Mouse (Mus musculus) spleen, adult 2 months (tissue): ENCODE measurements around the gene Slfn9. TPM values are rescaled to one million over a fixed set of nuclear protein-coding genes. Genes with fewer than 3 reads are reported as not detected.
A peak's percentile ranks its signal among the peaks of the same experiment; 100 is the strongest.
"Not testable (repeated sequence)": the region's sequence is repeated elsewhere in the genome, so short reads cannot be mapped to it uniquely, and the experiment has no call there.

ENCODE experiments used
- DNase-seq, 2 experiments: peaks; one replicate each; pipeline versions ENCODE4 v3.0.0 to v3.0.0-alpha.2; 2012 to 2021; ENCODE audit warnings: low spot score in 2 of 2, low read depth in 1 of 2
- H3K27ac ChIP-seq: fragments of 200-500 bp; 2 replicates; pipeline ENCODE4 v1.5.1; 2012; ENCODE audit warnings: low read length, inconsistent platforms; ENCODE audit not compliant: insufficient read depth
- H3K27me3 ChIP-seq: fragments of 200-500 bp; 2 replicates; pipeline ENCODE4 v1.6.1; 2012; ENCODE audit warnings: mild to moderate bottlenecking, moderate library complexity, low read length, inconsistent platforms; ENCODE audit not compliant: control insufficient read depth, insufficient read depth
- H3K36me3 ChIP-seq: fragments of 200-500 bp; 2 replicates; pipeline ENCODE4 v1.6.1; 2012; ENCODE audit warnings: mild to moderate bottlenecking, low read length, inconsistent platforms; ENCODE audit not compliant: control insufficient read depth, insufficient read depth
- H3K4me1 ChIP-seq: fragments of 200-500 bp; 2 replicates; pipeline ENCODE4 v1.6.1; 2011; ENCODE audit warnings: inconsistent platforms; ENCODE audit not compliant: control insufficient read depth, insufficient read depth, insufficient read length
- H3K4me3 ChIP-seq: fragments of 200-500 bp; 2 replicates; pipeline ENCODE4 v1.5.1; 2011; ENCODE audit warnings: mild to moderate bottlenecking, inconsistent platforms; ENCODE audit not compliant: insufficient read depth, insufficient read length; ENCODE audit errors: extremely low read depth
- CTCF ChIP-seq: fragments of 200-500 bp; IDR thresholded peaks from 2 replicates; pipeline ENCODE4 v1.5.1; 2011; ENCODE audit warnings: mild to moderate bottlenecking, inconsistent platforms; ENCODE audit not compliant: insufficient read depth, insufficient read length, insufficient replicate concordance; ENCODE audit errors: extremely low read depth
- POLR2A ChIP-seq: fragments of 200-500 bp; IDR thresholded peaks from 2 replicates; pipeline ENCODE4 v1.6.1; 2011; ENCODE audit warnings: low read depth, low read length, inconsistent platforms
- WGBS: fragments of 180-500 bp; shearing (Covaris S2); methylation state at CpG from one replicate; pipeline ENCODE4 v1.1.7; 2018; 5-methylcytosine and 5-hydroxymethylcytosine counted together
- polyA plus RNA-seq: library from polyadenylated mRNA; depleted of rRNA; stranded (reverse); fragments of >200 nt; gene quantifications from 2 replicates; pipeline ENCODE4 v1.2.3, GENCODE M21; 2012; rRNA removed

Gene Slfn9
- polyA plus RNA-seq, result 1.5 and 1.6 TPM in 2 replicates

DNA sequence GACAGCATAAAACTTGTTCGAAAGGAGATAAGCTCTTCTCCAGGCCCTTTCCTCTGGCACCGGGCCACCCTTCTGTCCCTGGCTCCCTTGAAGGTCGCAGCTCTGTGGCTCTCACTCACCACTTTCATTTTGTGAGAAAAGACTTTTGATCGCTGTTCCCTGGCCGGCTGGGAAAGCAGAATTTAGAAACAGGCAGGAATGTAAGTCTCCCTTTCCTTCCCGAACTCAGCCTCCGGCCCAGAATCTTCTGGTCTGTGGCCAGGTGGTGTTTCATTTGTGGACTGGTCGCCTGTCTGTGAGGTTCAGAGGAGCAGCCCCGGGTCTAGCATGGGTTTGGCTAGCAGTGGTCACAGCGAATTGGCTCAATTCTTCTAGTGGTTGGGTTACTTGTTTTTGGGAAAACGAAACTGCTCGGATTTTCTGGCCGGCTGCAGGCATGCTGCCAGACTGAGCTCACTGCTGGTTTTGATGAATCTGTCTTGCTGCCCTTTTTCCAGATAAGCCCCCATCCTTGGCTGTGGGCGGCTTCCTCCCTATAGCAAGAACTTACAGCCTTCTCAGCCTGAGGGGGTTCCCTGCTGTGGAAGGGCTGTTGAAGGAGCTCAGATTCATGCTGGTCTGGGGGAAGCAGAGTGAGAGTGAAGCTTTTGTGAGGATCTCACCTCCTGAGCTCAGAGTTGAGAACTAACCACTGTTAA, at the start of gene Slfn9:
Gene Slfn9, minus strand, starts transcription at position 362 of the 698 bp plus-strand sequence.
- Histone ChIP-seq H3K4me1 (peaks cover 8% of the 10 kb centered on the region; the same call in 1 of the 2 replicates), H3K27me3 (no peaks in the 10 kb centered on the region), H3K4me3 (peak within 1 kb of the TSS; percentile 66), H3K36me3 (no peaks in the 10 kb centered on the region), H3K27ac (peak within 1 kb of the TSS; percentile 68)
- no peak for DNase-seq
- 5% methylated on average over 14 of the region's 14 CpGs for WGBS
- TF ChIP-seq POLR2A (no peak), CTCF (no peak)

DNA sequence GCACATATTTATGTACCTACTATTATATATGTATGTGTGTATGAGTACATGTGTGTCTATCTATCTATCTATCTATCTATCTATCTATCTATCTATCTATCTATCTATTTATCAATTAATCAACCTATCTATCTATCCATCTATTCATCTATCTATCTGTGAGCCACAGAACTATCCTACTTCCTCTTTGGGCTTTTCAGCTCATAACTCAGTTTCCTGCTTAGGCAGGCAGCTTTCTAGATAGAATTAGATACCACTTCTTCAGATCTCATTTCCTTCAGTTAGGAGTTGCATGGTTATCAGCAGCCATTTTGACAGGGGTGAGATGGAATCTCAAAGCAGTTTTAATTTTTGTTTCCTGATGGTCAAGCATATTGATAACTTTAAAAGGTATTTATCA, 49.4 kb upstream of the Slfn9 start:
- Histone ChIP-seq H3K4me3 (no peak overlapping the region), H3K27ac (no peak overlapping the region), H3K36me3 (no peaks in the 10 kb centered on the region), H3K27me3 (no peaks in the 10 kb centered on the region), H3K4me1 (no peaks in the 10 kb centered on the region)
- TF ChIP-seq CTCF (no peak), POLR2A (no peak)
- no peak for DNase-seq

DNA sequence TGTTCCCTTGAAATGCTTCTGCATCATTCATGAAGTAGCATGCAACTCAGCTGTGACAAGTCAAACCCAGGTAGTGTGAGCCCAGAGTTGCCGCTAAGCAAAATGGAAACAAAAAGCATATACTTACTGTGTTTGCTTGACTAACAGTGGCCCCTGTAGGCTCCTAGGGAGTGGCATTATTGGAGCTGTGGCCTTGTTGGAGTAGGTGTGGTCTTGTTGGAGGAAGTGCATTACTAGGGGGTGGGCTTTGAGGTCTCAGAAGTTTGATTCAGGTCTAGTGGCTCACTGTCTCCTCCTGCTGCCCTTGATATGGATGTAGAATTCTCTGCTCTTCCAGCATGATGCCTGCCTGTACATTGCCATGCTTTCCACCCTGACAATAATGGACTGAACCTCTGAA, 48.7 kb upstream of the Slfn9 start:
- peak; percentile 23 to 61 for DNase-seq
- H3K27me3 ChIP-seq, result no peaks in the 10 kb centered on the region
- no peak for TF ChIP-seq POLR2A
- peak; percentile 23; the same call in 1 of the 2 replicates for TF ChIP-seq CTCF
- H3K4me3 ChIP-seq, result peak overlapping the region; percentile 53
- no peak overlapping the region for H3K27ac ChIP-seq
- WGBS, result 3% methylated on average over 1 of the region's 1 CpGs
- H3K4me1 ChIP-seq, result no peaks in the 10 kb centered on the region
- no peaks in the 10 kb centered on the region for H3K36me3 ChIP-seq

- 8% methylated on average over 19 of the region's 19 CpGs for WGBS
- no peaks in the 10 kb centered on the region for H3K36me3 ChIP-seq
- H3K4me1 ChIP-seq, result no peaks in the 10 kb centered on the region
- H3K27ac ChIP-seq, result peak overlapping the region; percentile 26; the same call in 1 of the 2 replicates
- no peak for DNase-seq
- peak overlapping the region; percentile 53 for H3K4me3 ChIP-seq
- no peaks in the 10 kb centered on the region for H3K27me3 ChIP-seq
- no peak for TF ChIP-seq POLR2A
- no peak for TF ChIP-seq CTCF
Measured at GRCm38 (mm10) chr11:83039796-83040195, 48.2 kb upstream of the Slfn9 start.

DNA sequence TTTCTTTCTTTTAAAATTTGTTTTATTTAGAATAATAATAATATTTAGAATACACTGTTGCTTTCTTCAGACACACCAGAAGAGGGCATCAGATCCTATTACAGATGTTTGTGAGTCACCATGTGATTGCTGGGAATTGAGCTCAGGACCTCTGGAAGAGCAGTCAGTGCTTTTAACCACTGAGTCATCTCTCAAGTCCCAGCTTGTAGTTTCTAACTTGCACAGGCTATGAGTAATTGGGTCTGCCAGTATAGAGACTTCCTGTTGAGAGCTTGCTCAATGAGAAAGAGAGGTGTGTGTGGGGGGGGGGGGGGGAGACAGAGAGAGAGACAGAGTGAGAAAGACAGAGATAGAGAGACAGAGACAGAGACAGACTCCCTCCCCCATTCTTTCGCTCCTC, 47.5 kb upstream of the Slfn9 start:
- TF ChIP-seq POLR2A (no peak), CTCF (no peak)
- 63% methylated on average over 1 of the region's 1 CpGs for WGBS
- no peak overlapping the region for H3K27ac ChIP-seq
- H3K36me3 ChIP-seq, result no peaks in the 10 kb centered on the region
- H3K27me3 ChIP-seq, result no peaks in the 10 kb centered on the region
- DNase-seq, result no peak
- H3K4me1 ChIP-seq, result no peaks in the 10 kb centered on the region
- H3K4me3 ChIP-seq, result no peak overlapping the region

GRCm38 (mm10) chr11:83038686-83039085, 47.1 kb upstream of the Slfn9 start:
- not testable (repeated sequence) for H3K4me3 ChIP-seq
- WGBS, result 77% methylated on average over 3 of the region's 3 CpGs

GRCm38 (mm10) chr11:83020621-83021020, 29.0 kb upstream of the Slfn9 start, which contains the start of gene Slfn8:
Gene Slfn8, minus strand, starts transcription at chr11:83020810.
- DNase-seq, result peak; percentile 61 to 63

More at GRCm38 (mm10) chr11:83038686-83039085, 47.1 kb upstream of the Slfn9 start:
- H3K4me1 ChIP-seq, H3K27ac ChIP-seq, H3K36me3 ChIP-seq, H3K27me3 ChIP-seq, DNase-seq: not testable (repeated sequence)

GRCm38 (mm10) chr11:83019561-83020519, 28.2 kb upstream of the Slfn9 start:
- not testable (repeated sequence) for H3K36me3 ChIP-seq, H3K27me3 ChIP-seq
- peak overlapping the region; percentile 95 for H3K27ac ChIP-seq
- peak overlapping the region; percentile 86 for H3K4me3 ChIP-seq
- peaks cover 16% of the 10 kb centered on the region for H3K4me1 ChIP-seq
- DNase-seq, result peak in 1 of 2 experiments; percentile 11
- WGBS, result 16% methylated on average over 18 of the region's 18 CpGs

More at GRCm38 (mm10) chr11:83020621-83021020, 29.0 kb upstream of the Slfn9 start, which contains the start of gene Slfn8:
- Histone ChIP-seq H3K4me3 (peak within 1 kb of the TSS; percentile 86), H3K27me3 (no peaks in the 10 kb centered on the region), H3K4me1 (peaks cover 16% of the 10 kb centered on the region), H3K36me3 (peaks cover 4% of the 10 kb centered on the region; the same call in 1 of the 2 replicates), H3K27ac (peak within 1 kb of the TSS; percentile 95)
- WGBS, result under 1% methylated on average over 5 of the region's 5 CpGs
- TF ChIP-seq CTCF (no peak), POLR2A (peak; percentile 38)
